Mouse (Mus musculus) C2C12 (cell line): ENCODE measurements at regions not wholly inside any gene's neighbourhood (a gene's known extent, or its start where the extent isn't known, plus 50 kb on each side); places are given as distances from the start of the nearest gene placed in this dataset.

Source experiments
- CTCF ChIP-seq: IDR thresholded peaks from one replicate; pipeline ENCODE4 v1.5.1; 2011; ENCODE audit not compliant: control insufficient read depth, insufficient read depth, insufficient read length
- FOSL1 ChIP-seq: IDR thresholded peaks from one replicate; pipeline ENCODE4 v1.8.0; 2011; ENCODE audit warnings: mild to moderate bottlenecking, low read length; ENCODE audit not compliant: poor library complexity, insufficient read depth, severe bottlenecking
- MYOD1 ChIP-seq: IDR thresholded peaks from one replicate; pipeline ENCODE4 v1.6.1; 2011; ENCODE audit warnings: low read depth; ENCODE audit not compliant: control insufficient read depth, insufficient read length
- MYOG ChIP-seq: IDR thresholded peaks from one replicate; pipeline ENCODE4 v1.6.1; 2011; ENCODE audit not compliant: control insufficient read depth, insufficient read length; ENCODE audit errors: extremely low read depth
- USF1 ChIP-seq: IDR thresholded peaks from one replicate; pipeline ENCODE4 v1.6.1; 2011; ENCODE audit warnings: low read depth, mild to moderate bottlenecking, control low read depth, moderate library complexity

DNA sequence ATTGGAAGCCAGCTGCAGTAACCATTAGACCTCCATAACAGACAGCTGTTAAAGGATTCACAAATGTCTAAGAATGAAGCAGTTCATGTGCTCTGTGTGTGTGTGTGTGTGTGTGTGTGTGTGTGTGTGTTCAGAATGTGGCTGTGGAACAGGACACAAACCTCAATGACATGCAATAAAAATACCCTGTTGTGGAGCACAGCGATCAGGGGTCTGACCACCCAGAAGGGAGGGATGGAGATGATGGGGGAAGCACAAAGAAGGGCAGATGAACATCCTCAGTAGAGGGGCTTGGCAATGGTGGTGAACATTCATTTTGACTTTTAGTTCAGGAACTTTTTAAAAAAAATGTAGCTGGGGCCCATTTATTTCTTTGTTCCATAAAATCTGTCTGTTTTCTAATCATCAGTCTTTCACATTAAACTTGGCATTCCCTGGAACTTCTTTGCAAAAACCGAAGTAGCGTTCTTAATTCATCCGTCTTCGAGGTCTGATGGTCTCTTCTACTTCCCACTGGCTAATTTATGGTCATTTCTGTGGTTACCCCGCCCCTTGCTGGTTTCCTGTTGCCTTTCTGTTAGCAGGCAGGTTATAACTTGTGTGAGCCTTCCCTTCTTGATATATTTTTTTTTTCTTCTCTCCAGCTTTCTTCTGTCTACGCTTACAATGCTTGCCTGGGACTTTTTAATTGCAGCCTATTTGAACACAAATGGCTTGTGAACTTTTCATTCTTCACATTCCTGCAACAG lies 165.6 kb downstream of the Usp46 start:
- TF ChIP-seq CTCF = no peak
- TF ChIP-seq FOSL1 = no peak
- TF ChIP-seq MYOD1 = no peak
- no peak for TF ChIP-seq MYOG
- TF ChIP-seq USF1 = no peak
